Mouse (Mus musculus) heart, embryonic 11.5 days (tissue): ENCODE results near the gene Gm13090. TPM values are rescaled to one million over a fixed set of nuclear protein-coding genes. Genes with fewer than 3 reads are reported as not detected.

ENCODE experiments used
- ATAC-seq: fragments of 200-750 bp; cut with Nextera tagmentation; replicated peaks from 2 replicates; pipeline ENCODE4 v1.8.0; 2017; ENCODE audit warnings: moderate library complexity; ENCODE audit not compliant: insufficient number of reproducible peaks, low FRiP score, low TSS enrichment
- H3K27ac ChIP-seq: fragments of 300-500 bp; sonication (generic); 2 replicates; pipeline ENCODE4 v1.5.1; 2014; ENCODE audit warnings: mild to moderate bottlenecking, low read depth, low read length
- H3K27me3 ChIP-seq: fragments of 300-500 bp; sonication (generic); 2 replicates; pipeline ENCODE4 v1.6.1; 2014; ENCODE audit warnings: mild to moderate bottlenecking, low read length, mixed read lengths; ENCODE audit not compliant: control insufficient read depth, insufficient read depth
- H3K36me3 ChIP-seq: fragments of 300-500 bp; sonication (generic); 2 replicates; pipeline ENCODE4 v1.6.1; 2014; ENCODE audit warnings: mild to moderate bottlenecking, low read length, moderate library complexity, mixed read lengths; ENCODE audit not compliant: control insufficient read depth, insufficient read depth
- H3K4me1 ChIP-seq: fragments of 300-500 bp; sonication (generic); 2 replicates; pipeline ENCODE4 v1.6.1; 2014; ENCODE audit warnings: low read length; ENCODE audit not compliant: control insufficient read depth, insufficient read depth
- H3K4me2 ChIP-seq: fragments of 300-500 bp; sonication (generic); 2 replicates; pipeline ENCODE4 v1.6.1; 2014; ENCODE audit warnings: mild to moderate bottlenecking, moderate library complexity
- H3K4me3 ChIP-seq: fragments of 300-500 bp; sonication (generic); 2 replicates; pipeline ENCODE4 v1.5.1; 2014; ENCODE audit warnings: low read depth, low read length
- H3K9ac ChIP-seq: fragments of 300-500 bp; sonication (generic); 2 replicates; pipeline ENCODE4 v1.6.1; 2014; ENCODE audit warnings: mild to moderate bottlenecking, low read depth, low read length, moderate library complexity
- H3K9me3 ChIP-seq: fragments of 300-500 bp; sonication (generic); replicated peaks from 2 replicates; pipeline ENCODE4 v1.6.1; 2016; ENCODE audit warnings: low read length; ENCODE audit not compliant: control insufficient read depth
- WGBS: fragments of 180-500 bp; shearing (Covaris S2); extraction: QIAGEN DNeasy Blood & Tissue Kit; methylation state at CpG from one replicate; pipeline ENCODE4 v1.1.7; 2014; ENCODE audit not compliant: insufficient replicate concordance; 5-methylcytosine and 5-hydroxymethylcytosine counted together
- polyA plus RNA-seq: library from polyadenylated mRNA; unstranded; fragments of >200 nt; fragmentation: Nextera tagmentation; extraction: Ambion mirVana; gene quantifications from 2 replicates; pipeline ENCODE4 v1.2.1, GENCODE M21; 2014

Gene Gm13090
- polyA plus RNA-seq, 1 experiment from 2014 or later, result 0.21 TPM

DNA sequence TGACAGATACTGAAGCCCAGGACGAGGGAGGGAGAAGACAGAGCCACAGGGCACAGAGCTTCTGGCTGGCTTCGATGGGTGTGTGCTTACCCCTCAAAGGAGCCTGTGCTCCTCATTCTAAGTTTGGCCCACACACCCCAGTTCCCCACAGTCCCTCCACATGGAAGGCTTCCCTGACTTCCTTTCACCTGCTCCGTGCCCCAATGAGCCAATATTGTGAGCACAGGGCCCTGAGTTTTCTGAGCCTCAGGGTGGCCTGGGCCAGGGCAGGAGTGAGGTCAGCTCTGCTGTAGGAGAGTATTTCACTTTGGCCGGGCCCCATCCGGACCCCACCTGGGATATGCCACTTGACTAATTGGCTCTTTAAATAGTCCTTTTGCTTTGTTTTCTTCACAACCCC, 48.3 kb downstream of the Gm13090 start:
- Histone ChIP-seq H3K9ac (no peak overlapping the region), H3K27me3 (0 out of 2 replicates have a peak, but pooled peaks cover 3% of the 10 kb centered on the region), H3K4me1 (peaks cover 21% of the 10 kb centered on the region), H3K4me3 (no peak overlapping the region), H3K36me3 (no peaks in the 10 kb centered on the region), H3K9me3 (no peaks in the 10 kb centered on the region), H3K27ac (no peak overlapping the region), H3K4me2 (no peak overlapping the region)
- ATAC-seq, result no peak
- 53% methylated on average over 5 of the region's 5 CpGs for WGBS

DNA sequence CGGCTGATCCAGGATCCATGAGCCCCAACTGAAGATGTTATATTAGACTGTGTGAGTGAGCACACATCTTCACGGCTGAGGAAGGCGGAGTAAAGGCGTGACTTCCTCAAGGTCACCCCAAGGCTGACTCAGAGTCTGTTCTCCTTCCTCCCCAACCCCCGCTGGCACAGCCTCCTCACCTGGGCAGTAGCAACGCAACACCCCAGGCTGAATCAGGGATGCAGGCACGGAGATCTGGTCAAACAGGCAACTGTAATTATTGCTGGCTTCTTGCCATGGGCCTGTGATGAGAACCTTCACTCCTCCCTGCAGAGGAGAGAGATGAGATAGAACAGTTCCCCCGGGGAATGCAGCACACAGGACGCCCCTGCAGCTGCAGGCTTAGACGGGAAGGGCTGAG, 48.8 kb downstream of the Gm13090 start:
- Histone ChIP-seq H3K4me1 (peaks cover 21% of the 10 kb centered on the region), H3K27ac (no peak overlapping the region), H3K36me3 (no peaks in the 10 kb centered on the region), H3K4me2 (peak overlapping the region; percentile 9; the same call in 1 of the 2 replicates), H3K9me3 (no peaks in the 10 kb centered on the region), H3K4me3 (no peak overlapping the region), H3K27me3 (0 out of 2 replicates have a peak, but pooled peaks cover 3% of the 10 kb centered on the region), H3K9ac (0 out of 2 replicates have a peak overlapping the region, but pooled peaks have one; percentile 16)
- no peak for ATAC-seq
- WGBS, result 15% methylated on average over 10 of the region's 10 CpGs

DNA sequence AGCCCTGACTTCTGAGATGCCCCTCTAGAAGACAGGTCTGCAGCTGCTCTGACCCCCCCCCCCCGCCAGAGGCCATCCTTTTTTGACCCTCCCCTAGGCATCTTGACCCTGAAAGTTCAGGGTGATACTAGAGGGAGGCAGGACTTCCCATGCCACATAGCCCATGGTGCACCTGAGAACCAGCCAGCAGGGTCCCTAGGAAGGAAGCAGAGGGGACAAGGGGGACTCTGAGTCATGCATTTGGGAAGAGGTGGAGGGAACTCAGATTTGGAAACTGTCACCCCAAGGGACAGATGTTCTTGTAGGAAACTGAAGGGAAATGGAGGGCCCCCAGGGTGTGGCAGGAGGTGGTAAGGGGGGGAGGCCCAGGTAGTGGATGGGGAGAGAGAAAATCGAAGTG, 49.2 kb downstream of the Gm13090 start:
- Histone ChIP-seq H3K27me3 (0 out of 2 replicates have a peak, but pooled peaks cover 3% of the 10 kb centered on the region), H3K27ac (no peak overlapping the region), H3K9ac (0 out of 2 replicates have a peak overlapping the region, but pooled peaks have one; percentile 16), H3K4me2 (peak overlapping the region; percentile 9; the same call in 1 of the 2 replicates), H3K36me3 (no peaks in the 10 kb centered on the region), H3K4me3 (no peak overlapping the region), H3K9me3 (no peaks in the 10 kb centered on the region), H3K4me1 (peaks cover 21% of the 10 kb centered on the region)
- no peak for ATAC-seq
- WGBS, result 25% methylated on average over 2 of the region's 2 CpGs

DNA sequence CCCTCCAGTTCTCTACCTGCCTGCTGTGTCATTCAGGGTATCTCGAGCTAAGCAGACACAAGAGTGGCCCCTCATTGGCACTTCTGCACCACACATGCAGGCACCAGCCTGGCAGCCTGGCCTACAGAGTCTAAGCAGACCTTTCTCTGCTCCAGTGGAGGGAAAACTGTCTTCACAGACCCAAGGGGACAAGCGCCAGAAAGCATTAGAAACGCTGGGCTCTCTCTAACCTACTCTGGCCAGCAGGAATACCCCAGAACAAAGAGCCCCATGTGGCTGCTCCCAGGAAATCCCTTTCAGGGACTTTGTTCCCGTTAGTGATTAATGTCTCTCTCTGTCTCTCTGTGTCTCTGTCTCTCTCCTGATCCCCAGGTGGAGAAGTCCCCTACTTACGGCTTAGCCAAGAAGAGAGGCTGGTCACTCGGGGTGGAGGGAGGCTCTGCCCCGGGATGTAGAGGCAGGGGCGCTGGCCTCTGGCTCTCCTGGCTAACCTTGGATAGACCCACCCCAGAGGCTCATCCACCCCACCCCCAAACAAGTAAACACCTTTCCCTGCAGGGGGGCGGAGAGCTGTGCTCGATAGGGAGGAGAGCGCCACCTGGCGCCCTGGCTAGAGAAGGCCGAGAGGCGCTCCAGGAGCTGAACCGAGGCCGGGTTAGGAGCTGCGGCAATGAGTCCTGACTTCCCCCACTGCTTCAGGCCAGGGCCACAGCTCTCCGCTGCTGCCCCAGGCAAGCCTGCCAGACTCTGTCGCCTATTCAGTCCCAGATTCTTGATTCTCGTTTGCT, 49.9 kb downstream of the Gm13090 start:
- Histone ChIP-seq H3K4me3 (no peak overlapping the region), H3K4me1 (peaks cover 21% of the 10 kb centered on the region), H3K9ac (no peak overlapping the region), H3K4me2 (peak overlapping the region; percentile 51), H3K27me3 (0 out of 2 replicates have a peak, but pooled peaks cover 3% of the 10 kb centered on the region), H3K27ac (no peak overlapping the region), H3K36me3 (no peaks in the 10 kb centered on the region), H3K9me3 (peaks cover 4% of the 10 kb centered on the region; the same call in 1 of the 2 replicates)
- ATAC-seq, result no peak
- 6% methylated on average over 20 of the region's 20 CpGs for WGBS

DNA sequence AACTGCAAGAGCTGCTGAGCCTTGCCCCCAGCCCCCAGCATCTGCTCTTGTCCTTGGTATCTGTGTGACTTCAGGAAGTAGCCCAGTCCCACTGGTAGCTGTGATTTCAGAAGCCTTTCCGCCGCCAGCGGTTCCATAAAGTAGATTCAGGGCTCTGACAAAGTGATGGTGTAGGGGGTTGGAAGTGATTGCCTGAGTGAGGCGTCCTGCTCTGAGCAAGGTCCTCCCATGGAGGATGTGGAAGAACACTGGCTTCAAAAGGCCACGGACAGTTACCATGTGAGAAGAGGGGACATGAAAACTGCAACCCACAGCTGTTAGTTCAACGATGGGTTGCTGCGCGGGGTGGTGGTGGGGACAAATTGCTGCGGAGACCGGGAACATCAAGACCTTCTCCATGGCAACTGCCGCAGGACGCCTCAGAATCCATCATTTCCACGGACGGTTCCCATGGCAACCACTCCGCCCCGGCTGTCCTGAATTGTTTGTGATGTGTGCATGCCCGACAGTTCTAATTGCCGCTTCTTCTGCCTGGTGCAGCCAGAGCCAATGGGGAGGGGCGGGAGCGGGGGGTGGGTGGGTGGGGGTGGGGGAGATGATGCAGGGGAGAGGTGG, 51.1 kb downstream of the Gm13090 start:
- Histone ChIP-seq H3K4me1 (peaks cover 21% of the 10 kb centered on the region), H3K4me3 (no peak overlapping the region), H3K9me3 (peaks cover 7% of the 10 kb centered on the region; the same call in 1 of the 2 replicates), H3K27me3 (0 out of 2 replicates have a peak, but pooled peaks cover 3% of the 10 kb centered on the region), H3K9ac (no peak overlapping the region), H3K27ac (no peak overlapping the region), H3K4me2 (no peak overlapping the region), H3K36me3 (no peaks in the 10 kb centered on the region)
- WGBS, result 8% methylated on average over 20 of the region's 20 CpGs
- no peak for ATAC-seq

Other genes starting within 250 kb of the Gm13090 start
- gene Errfi1, start 235.7 kb upstream of the Gm13090 start, polyA plus RNA-seq, result 17.0 and 20.7 TPM in 2 replicates
- gene Park7, start 175.1 kb upstream of the Gm13090 start, polyA plus RNA-seq, result 360 and 371 TPM in 2 replicates
- 0.11 and 0.29 TPM in 2 replicates for gene Tnfrsf9, start 175.0 kb upstream of the Gm13090 start, polyA plus RNA-seq
- gene Uts2, start 92.5 kb upstream of the Gm13090 start, polyA plus RNA-seq, result not detected in 2 replicates
- 6.6 and 6.7 TPM in 2 replicates for gene Per3, start 44.9 kb upstream of the Gm13090 start, polyA plus RNA-seq
- 88.5 and 102 TPM in 2 replicates for gene Vamp3, start 31.6 kb upstream of the Gm13090 start, polyA plus RNA-seq